Mouse (Mus musculus): Measurements from ENCODE around the gene Opn1sw.

GRCm38 (mm10) chr6:29326961-29327360 lies 61.3 kb downstream of the Opn1sw start:
- TF ChIP-seq CTCF (IDR thresholded peaks at IDR 0.05; ENCODE audit: extremely low read depth, insufficient read length, insufficient replicate concordance, low read depth, low read length): no peak
- TF ChIP-seq POLR2A (IDR thresholded peaks at IDR 0.05; ENCODE audit: low read depth, low read length): no peak
